Mouse (Mus musculus) heart, embryonic 11.5 days (tissue): ENCODE results near the gene Shroom1. TPM values are rescaled to one million over a fixed set of nuclear protein-coding genes. Genes with fewer than 3 reads are reported as not detected.

Experiments
- ATAC-seq: fragments of 200-750 bp; cut with Nextera tagmentation; replicated peaks from 2 replicates; pipeline ENCODE4 v1.8.0; 2017; ENCODE audit warnings: moderate library complexity; ENCODE audit not compliant: insufficient number of reproducible peaks, low FRiP score, low TSS enrichment
- H3K27ac ChIP-seq: fragments of 300-500 bp; sonication (generic); 2 replicates; pipeline ENCODE4 v1.5.1; 2014; ENCODE audit warnings: mild to moderate bottlenecking, low read depth, low read length
- H3K27me3 ChIP-seq: fragments of 300-500 bp; sonication (generic); 2 replicates; pipeline ENCODE4 v1.6.1; 2014; ENCODE audit warnings: mild to moderate bottlenecking, low read length, mixed read lengths; ENCODE audit not compliant: control insufficient read depth, insufficient read depth
- H3K36me3 ChIP-seq: fragments of 300-500 bp; sonication (generic); 2 replicates; pipeline ENCODE4 v1.6.1; 2014; ENCODE audit warnings: mild to moderate bottlenecking, low read length, moderate library complexity, mixed read lengths; ENCODE audit not compliant: control insufficient read depth, insufficient read depth
- H3K4me1 ChIP-seq: fragments of 300-500 bp; sonication (generic); 2 replicates; pipeline ENCODE4 v1.6.1; 2014; ENCODE audit warnings: low read length; ENCODE audit not compliant: control insufficient read depth, insufficient read depth
- H3K4me2 ChIP-seq: fragments of 300-500 bp; sonication (generic); 2 replicates; pipeline ENCODE4 v1.6.1; 2014; ENCODE audit warnings: mild to moderate bottlenecking, moderate library complexity
- H3K4me3 ChIP-seq: fragments of 300-500 bp; sonication (generic); 2 replicates; pipeline ENCODE4 v1.5.1; 2014; ENCODE audit warnings: low read depth, low read length
- H3K9ac ChIP-seq: fragments of 300-500 bp; sonication (generic); 2 replicates; pipeline ENCODE4 v1.6.1; 2014; ENCODE audit warnings: mild to moderate bottlenecking, low read depth, low read length, moderate library complexity
- H3K9me3 ChIP-seq: fragments of 300-500 bp; sonication (generic); replicated peaks from 2 replicates; pipeline ENCODE4 v1.6.1; 2016; ENCODE audit warnings: low read length; ENCODE audit not compliant: control insufficient read depth
- WGBS: fragments of 180-500 bp; shearing (Covaris S2); extraction: QIAGEN DNeasy Blood & Tissue Kit; methylation state at CpG from one replicate; pipeline ENCODE4 v1.1.7; 2014; ENCODE audit not compliant: insufficient replicate concordance; 5-methylcytosine and 5-hydroxymethylcytosine counted together
- polyA plus RNA-seq: library from polyadenylated mRNA; unstranded; fragments of >200 nt; fragmentation: Nextera tagmentation; extraction: Ambion mirVana; gene quantifications from 2 replicates; pipeline ENCODE4 v1.2.1, GENCODE M21; 2014

The Shroom1 gene
- polyA plus RNA-seq, 1 experiment from 2014 or later, result 3.3 TPM

- no peak overlapping the region for H3K9ac ChIP-seq
- H3K4me3 ChIP-seq, result no peak overlapping the region
- no peaks in the 10 kb centered on the region for H3K4me1 ChIP-seq
- H3K27me3 ChIP-seq, result 0 out of 2 replicates have a peak, but pooled peaks cover 5% of the 10 kb centered on the region
- ATAC-seq, result no peak
- H3K4me2 ChIP-seq, result no peak overlapping the region
- 73% methylated on average over 2 of the region's 2 CpGs for WGBS
- H3K36me3 ChIP-seq, result no peaks in the 10 kb centered on the region
- H3K27ac ChIP-seq, result no peak overlapping the region
- no peaks in the 10 kb centered on the region for H3K9me3 ChIP-seq
These were observed 5.6 kb upstream of the Shroom1 start for GRCm38 (mm10) chr11:53451361-53451760.

DNA sequence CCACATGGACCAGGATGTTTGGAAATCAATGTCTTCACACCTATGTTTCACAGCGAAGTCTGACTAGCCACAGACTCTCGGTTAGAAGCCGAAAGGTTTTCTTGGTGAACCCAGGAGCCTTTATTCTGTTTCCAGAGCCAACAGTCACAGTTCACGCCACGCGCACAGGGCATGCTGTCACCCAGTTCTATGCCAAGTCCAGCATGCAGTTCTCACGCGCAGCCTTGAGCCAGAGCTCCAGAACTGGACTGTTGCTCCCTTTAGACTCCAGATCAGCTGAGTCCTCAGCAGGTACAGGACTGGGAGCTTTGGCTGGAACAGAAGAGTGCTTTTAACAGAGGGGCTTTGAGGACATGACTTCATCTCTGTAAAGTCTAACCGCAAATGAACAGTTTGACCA lies 4.6 kb upstream of the Shroom1 start:
- ATAC-seq, result no peak

GRCm38 (mm10) chr11:53453031-53453430 lies 4.0 kb upstream of the Shroom1 start:
- Histone ChIP-seq H3K27ac (no peak overlapping the region), H3K4me1 (no peaks in the 10 kb centered on the region), H3K27me3 (0 out of 2 replicates have a peak, but pooled peaks cover 5% of the 10 kb centered on the region), H3K9me3 (no peaks in the 10 kb centered on the region), H3K4me3 (no peak overlapping the region), H3K36me3 (no peaks in the 10 kb centered on the region), H3K4me2 (no peak overlapping the region), H3K9ac (no peak overlapping the region)
- 83% methylated on average over 5 of the region's 5 CpGs for WGBS
- ATAC-seq, result no peak

More for the DNA sequence above, 4.6 kb upstream of the Shroom1 start:
- no peak overlapping the region for H3K4me2 ChIP-seq
- no peaks in the 10 kb centered on the region for H3K4me1 ChIP-seq
- H3K36me3 ChIP-seq, result no peaks in the 10 kb centered on the region
- no peak overlapping the region for H3K9ac ChIP-seq
- no peak overlapping the region for H3K27ac ChIP-seq
- WGBS, result 91% methylated on average over 9 of the region's 9 CpGs
- H3K9me3 ChIP-seq, result no peaks in the 10 kb centered on the region
- H3K27me3 ChIP-seq, result 0 out of 2 replicates have a peak, but pooled peaks cover 5% of the 10 kb centered on the region
- no peak overlapping the region for H3K4me3 ChIP-seq

DNA sequence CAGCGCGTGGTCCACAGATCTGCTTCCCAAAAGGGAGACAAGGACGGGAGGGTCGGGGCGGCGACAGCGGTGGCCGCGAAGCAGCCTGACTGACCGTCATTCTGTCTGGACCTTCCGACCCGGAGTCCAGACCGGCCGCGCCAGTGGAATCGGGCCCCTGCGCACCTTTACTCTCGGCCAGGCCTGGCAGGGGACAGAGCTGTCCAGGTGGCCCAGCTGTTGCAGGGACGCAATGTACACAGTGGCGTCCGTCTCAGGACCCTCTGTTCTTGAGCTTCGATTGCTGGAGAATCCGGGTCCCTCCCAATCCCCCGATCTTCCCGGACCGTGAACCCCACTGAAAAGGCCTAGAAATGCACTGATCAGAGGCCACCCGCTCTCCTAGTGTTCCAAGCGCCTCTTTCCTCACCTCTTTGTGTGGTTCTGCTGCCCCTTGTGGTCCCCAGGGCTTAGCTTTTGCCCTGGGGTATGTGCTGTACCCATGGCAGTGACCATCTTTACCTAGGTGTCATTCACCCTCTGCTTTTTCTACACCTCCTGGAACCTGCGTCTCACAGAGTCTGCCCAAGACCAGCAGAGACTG lies 458 bp downstream of the Shroom1 start:
- 6% methylated on average over 29 of the region's 29 CpGs for whole genome bisulfite sequencing
- Histone ChIP-seq H3K4me2 (peak overlapping the region; percentile 80), H3K36me3 (no peaks in the 10 kb centered on the region), H3K27me3 (peaks cover 14% of the 10 kb centered on the region), H3K4me3 (peak overlapping the region; percentile 49), H3K27ac (no peak overlapping the region), H3K9me3 (no peaks in the 10 kb centered on the region), H3K9ac (peak overlapping the region; percentile 73), H3K4me1 (no peaks in the 10 kb centered on the region)
- 0 out of 2 replicates have a peak, but pooled peaks have one; percentile 11 for ATAC-seq

DNA sequence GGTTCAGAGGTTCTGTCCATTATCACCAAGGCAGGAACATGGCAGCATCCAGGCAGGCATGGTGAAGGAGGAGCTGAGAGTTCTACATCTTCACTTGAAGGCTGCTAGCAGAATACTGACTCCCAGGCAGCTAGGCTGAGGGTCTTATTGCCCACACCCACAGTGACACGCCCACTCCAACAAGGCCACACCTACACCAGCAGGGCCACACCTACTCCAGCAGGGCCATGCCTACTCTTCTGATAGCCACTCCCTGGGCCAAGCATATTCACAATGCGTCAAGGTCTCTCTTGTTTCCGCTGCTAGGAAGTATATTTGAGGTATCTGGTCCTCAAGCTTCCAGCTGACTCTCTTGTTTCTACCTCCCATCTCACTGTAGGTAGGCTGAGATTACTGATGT lies 2.0 kb downstream of the Shroom1 start:
- H3K4me1 ChIP-seq, result no peaks in the 10 kb centered on the region
- H3K27me3 ChIP-seq, result peaks cover 29% of the 10 kb centered on the region
- no peak overlapping the region for H3K9ac ChIP-seq
- H3K27ac ChIP-seq, result no peak overlapping the region
- H3K4me3 ChIP-seq, result no peak overlapping the region
- no peaks in the 10 kb centered on the region for H3K36me3 ChIP-seq
- ATAC-seq, result no peak
- WGBS, result 57% methylated on average over 3 of the region's 3 CpGs
- no peaks in the 10 kb centered on the region for H3K9me3 ChIP-seq
- no peak overlapping the region for H3K4me2 ChIP-seq

GRCm38 (mm10) chr11:53460192-53460591 lies 3.2 kb downstream of the Shroom1 start:
- H3K4me2 ChIP-seq, result no peak overlapping the region
- no peak overlapping the region for H3K4me3 ChIP-seq
- 66% methylated on average over 3 of the region's 3 CpGs for whole genome bisulfite sequencing
- no peak overlapping the region for H3K27ac ChIP-seq
- H3K9me3 ChIP-seq, result no peaks in the 10 kb centered on the region
- no peak overlapping the region for H3K9ac ChIP-seq
- no peaks in the 10 kb centered on the region for H3K36me3 ChIP-seq
- no peak for ATAC-seq
- H3K27me3 ChIP-seq, result peaks cover 41% of the 10 kb centered on the region
- no peaks in the 10 kb centered on the region for H3K4me1 ChIP-seq

- no peaks in the 10 kb centered on the region; the same call in 1 of the 2 replicates for H3K4me1 ChIP-seq
- H3K9ac ChIP-seq, result no peak overlapping the region
- peaks cover 57% of the 10 kb centered on the region for H3K27me3 ChIP-seq
- ATAC-seq, result no peak
- no peaks in the 10 kb centered on the region for H3K36me3 ChIP-seq
- no peak overlapping the region for H3K4me2 ChIP-seq
- no peaks in the 10 kb centered on the region for H3K9me3 ChIP-seq
- H3K27ac ChIP-seq, result no peak overlapping the region
- H3K4me3 ChIP-seq, result no peak overlapping the region
- WGBS, result 26% methylated on average over 5 of the region's 5 CpGs
These were observed 4.7 kb downstream of the Shroom1 start for GRCm38 (mm10) chr11:53461727-53462126.

DNA sequence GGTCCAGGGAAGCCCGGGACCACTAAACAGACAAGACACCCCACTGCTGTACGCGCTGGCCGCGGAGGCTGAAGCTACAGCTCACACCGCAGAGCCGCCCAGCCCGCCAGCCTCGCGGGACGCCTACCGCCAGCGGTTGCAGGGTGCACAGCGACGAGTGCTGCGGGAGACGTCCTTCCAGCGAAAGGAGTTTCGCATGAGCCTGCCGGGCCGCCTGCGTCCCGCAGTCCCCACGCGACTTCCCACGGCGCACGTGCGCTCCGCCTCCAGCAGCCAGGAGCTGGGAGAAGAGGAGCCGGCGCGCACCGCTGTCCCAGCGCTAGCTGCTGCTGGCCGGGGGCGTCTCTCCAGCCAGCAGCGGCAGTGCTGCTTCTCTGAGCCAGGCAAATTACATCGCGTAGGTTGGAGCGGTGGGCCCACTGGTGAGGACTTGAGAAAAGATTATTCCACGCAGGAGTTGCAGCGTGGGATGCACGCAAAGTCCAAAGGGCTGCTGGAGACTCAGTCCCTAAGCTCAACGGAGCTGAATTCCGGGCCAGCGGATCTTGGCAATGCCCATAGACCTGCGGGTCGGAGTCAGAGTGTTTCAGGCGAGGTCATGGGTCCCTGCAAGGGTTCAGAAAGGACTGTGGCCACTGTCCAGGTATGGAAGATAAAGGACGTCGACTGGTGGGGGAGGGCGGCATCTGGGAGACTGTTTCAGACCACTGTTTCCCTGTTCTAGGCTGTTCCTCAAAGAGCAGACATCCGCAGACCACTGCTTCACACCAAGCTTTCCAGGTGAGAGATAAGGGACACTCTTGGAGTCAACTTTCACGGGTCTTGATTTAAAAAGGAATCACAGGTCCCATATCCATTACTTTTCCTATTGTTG lies 6.8 kb downstream of the Shroom1 start:
- H3K9ac ChIP-seq, result peak overlapping the region; percentile 44; the same call in 1 of the 2 replicates
- no peak overlapping the region for H3K27ac ChIP-seq
- no peaks in the 10 kb centered on the region for H3K9me3 ChIP-seq
- H3K4me1 ChIP-seq, result no peaks in the 10 kb centered on the region; the same call in 1 of the 2 replicates
- H3K36me3 ChIP-seq, result no peaks in the 10 kb centered on the region
- peak overlapping the region; percentile 47 for H3K4me3 ChIP-seq
- peaks cover 63% of the 10 kb centered on the region for H3K27me3 ChIP-seq
- WGBS, result 6% methylated on average over 55 of the region's 55 CpGs
- no peak for ATAC-seq
- peak overlapping the region; percentile 86 for H3K4me2 ChIP-seq
